Mouse (Mus musculus) hindbrain, embryonic 10.5 days (tissue): ENCODE data around the gene Psmb5. TPM values are rescaled to one million over a fixed set of nuclear protein-coding genes. Genes with fewer than 3 reads are reported as not detected.
"Not testable (repeated sequence)": the region's sequence is repeated elsewhere in the genome, so short reads cannot be mapped to it uniquely, and the experiment has no call there.

Source experiments
- DNase-seq: peaks from one replicate; pipeline ENCODE4 v3.0.0-alpha.2; 2017; ENCODE audit warnings: low spot score
- H3K27ac ChIP-seq: fragments of 300-500 bp; sonication (generic); 2 replicates; pipeline ENCODE4 v1.5.1; 2016; ENCODE audit warnings: mild to moderate bottlenecking, moderate library complexity
- H3K27me3 ChIP-seq: fragments of 300-500 bp; sonication (generic); 2 replicates; pipeline ENCODE4 v1.6.1; 2016; ENCODE audit warnings: mild to moderate bottlenecking; ENCODE audit not compliant: poor library complexity, insufficient read depth, severe bottlenecking
- H3K36me3 ChIP-seq: fragments of 300-500 bp; sonication (generic); 2 replicates; pipeline ENCODE4 v1.6.1; 2016; ENCODE audit warnings: mild to moderate bottlenecking, moderate library complexity
- H3K4me1 ChIP-seq: fragments of 300-500 bp; sonication (generic); replicated peaks from 2 replicates; pipeline ENCODE4 v1.6.1; 2016; ENCODE audit warnings: mild to moderate bottlenecking
- H3K4me3 ChIP-seq: fragments of 300-500 bp; sonication (generic); 2 replicates; pipeline ENCODE4 v1.5.1; 2016; ENCODE audit warnings: mild to moderate bottlenecking, moderate library complexity
- H3K9me3 ChIP-seq: fragments of 300-500 bp; sonication (generic); 2 replicates; pipeline ENCODE4 v1.6.1; 2016; ENCODE audit warnings: mild to moderate bottlenecking, moderate library complexity
- WGBS: fragments of 180-500 bp; shearing (Covaris S2); methylation state at CpG from one replicate; pipeline ENCODE4 v1.1.7; 2016; 5-methylcytosine and 5-hydroxymethylcytosine counted together
- polyA plus RNA-seq: library from polyadenylated mRNA; unstranded; fragments of >200 nt; fragmentation: Nextera tagmentation; extraction: Ambion mirVana; gene quantifications from 2 replicates; pipeline ENCODE4 v1.2.1, GENCODE M21; 2016

Gene Psmb5
- polyA plus RNA-seq, 1 experiment from 2014 or later = 517 TPM

GRCm38 (mm10) chr14:54623334-54623733 lies 5.5 kb upstream of the Psmb5 start:
- H3K4me3 ChIP-seq = no peak overlapping the region
- no peaks in the 10 kb centered on the region for H3K9me3 ChIP-seq
- no peaks in the 10 kb centered on the region for H3K27me3 ChIP-seq
- DNase-seq = no peak
- H3K27ac ChIP-seq = no peak overlapping the region
- 86% methylated on average over 6 of the region's 6 CpGs for WGBS
- no peaks in the 10 kb centered on the region for H3K36me3 ChIP-seq
- H3K4me1 ChIP-seq = peaks cover 17% of the 10 kb centered on the region

- no peak for DNase-seq
- Histone ChIP-seq H3K36me3 (peaks cover 5% of the 10 kb centered on the region), H3K27ac (no peak within 1 kb of the TSS), H3K4me1 (peaks cover 31% of the 10 kb centered on the region), H3K9me3 (no peaks in the 10 kb centered on the region), H3K27me3 (no peaks in the 10 kb centered on the region), H3K4me3 (no peak within 1 kb of the TSS)
- 88% methylated on average over 1 of the region's 1 CpGs for WGBS
Measured at GRCm38 (mm10) chr14:54621133-54621532, 3.3 kb upstream of the Psmb5 start, which contains the start of gene Psmb11. Gene Psmb11 (plus strand): TSS chr14:54621433.

- H3K9me3 ChIP-seq = no peaks in the 10 kb centered on the region
- no peaks in the 10 kb centered on the region for H3K27me3 ChIP-seq
- H3K36me3 ChIP-seq = peaks cover 41% of the 10 kb centered on the region
- peaks cover 15% of the 10 kb centered on the region for H3K4me1 ChIP-seq
- WGBS = 2% methylated on average over 38 of the region's 38 CpGs
- peak overlapping the region; percentile 98 for H3K4me3 ChIP-seq
- DNase-seq = peak; percentile 63
- peak overlapping the region; percentile 95 for H3K27ac ChIP-seq
Measured at GRCm38 (mm10) chr14:54617152-54617896, 498 bp downstream of the Psmb5 start.

- H3K4me3 ChIP-seq = peak overlapping the region; percentile 98; the same call in 1 of the 2 replicates
- 94% methylated on average over 16 of the region's 16 CpGs for WGBS
- no peaks in the 10 kb centered on the region for H3K9me3 ChIP-seq
- H3K4me1 ChIP-seq = peaks cover 15% of the 10 kb centered on the region
- peaks cover 51% of the 10 kb centered on the region for H3K36me3 ChIP-seq
- no peak overlapping the region for H3K27ac ChIP-seq
- no peaks in the 10 kb centered on the region for H3K27me3 ChIP-seq
- no peak for DNase-seq
Measured at GRCm38 (mm10) chr14:54616226-54616825, 1.5 kb downstream of the Psmb5 start.

- H3K36me3 ChIP-seq = peaks cover 60% of the 10 kb centered on the region
- H3K27ac ChIP-seq, DNase-seq, H3K27me3 ChIP-seq, H3K9me3 ChIP-seq, H3K4me3 ChIP-seq: not testable (repeated sequence)
- H3K4me1 ChIP-seq = peaks cover 15% of the 10 kb centered on the region
- 92% methylated on average over 16 of the region's 16 CpGs for WGBS
Measured at GRCm38 (mm10) chr14:54614130-54614529, 3.7 kb downstream of the Psmb5 start.

- Histone ChIP-seq H3K27ac (no peak overlapping the region), H3K9me3 (no peaks in the 10 kb centered on the region), H3K36me3 (peaks cover 50% of the 10 kb centered on the region), H3K27me3 (no peaks in the 10 kb centered on the region), H3K4me1 (peaks cover 12% of the 10 kb centered on the region), H3K4me3 (no peak overlapping the region)
- WGBS = 82% methylated on average over 6 of the region's 6 CpGs
- no peak for DNase-seq
Measured at GRCm38 (mm10) chr14:54610648-54611047, 7.2 kb downstream of the Psmb5 start.

- no peak overlapping the region for H3K27ac ChIP-seq
- DNase-seq = peak; percentile 30
- H3K4me3 ChIP-seq = no peak overlapping the region
- WGBS = 78% methylated on average over 4 of the region's 4 CpGs
- no peaks in the 10 kb centered on the region for H3K9me3 ChIP-seq
- H3K4me1 ChIP-seq = peaks cover 16% of the 10 kb centered on the region
- H3K27me3 ChIP-seq = no peaks in the 10 kb centered on the region
- peaks cover 43% of the 10 kb centered on the region for H3K36me3 ChIP-seq
Measured at GRCm38 (mm10) chr14:54609962-54610361, 7.9 kb downstream of the Psmb5 start.

GRCm38 (mm10) chr14:54609245-54609644 lies 8.6 kb downstream of the Psmb5 start:
- H3K4me3 ChIP-seq = no peak overlapping the region
- 72% methylated on average over 4 of the region's 4 CpGs for WGBS

GRCm38 (mm10) chr14:54607226-54607625 lies 10.6 kb downstream of the Psmb5 start:
- 52% methylated on average over 8 of the region's 8 CpGs for WGBS

More at GRCm38 (mm10) chr14:54609245-54609644, 8.6 kb downstream of the Psmb5 start:
- no peak for DNase-seq
- Histone ChIP-seq H3K36me3 (peaks cover 36% of the 10 kb centered on the region), H3K27ac (no peak overlapping the region), H3K4me1 (peaks cover 22% of the 10 kb centered on the region), H3K27me3 (no peaks in the 10 kb centered on the region), H3K9me3 (no peaks in the 10 kb centered on the region)

GRCm38 (mm10) chr14:54605752-54606321 lies 12.0 kb downstream of the Psmb5 start, which contains the start of gene 4931414P19Rik:
Gene 4931414P19Rik (minus strand): TSS chr14:54605993.
- Histone ChIP-seq H3K4me1 (peaks cover 37% of the 10 kb centered on the region), H3K36me3 (peaks cover 4% of the 10 kb centered on the region), H3K27ac (peak within 1 kb of the TSS; percentile 94), H3K4me3 (peak within 1 kb of the TSS; percentile 60), H3K27me3 (no peaks in the 10 kb centered on the region), H3K9me3 (no peaks in the 10 kb centered on the region)
- peak; percentile 80 for DNase-seq
- under 1% methylated on average over 39 of the region's 39 CpGs for WGBS

More at GRCm38 (mm10) chr14:54607226-54607625, 10.6 kb downstream of the Psmb5 start:
- H3K4me3 ChIP-seq = no peak overlapping the region
- H3K9me3 ChIP-seq = no peaks in the 10 kb centered on the region
- H3K36me3 ChIP-seq = peaks cover 18% of the 10 kb centered on the region
- H3K27ac ChIP-seq = no peak overlapping the region
- H3K27me3 ChIP-seq = no peaks in the 10 kb centered on the region
- no peak for DNase-seq
- peaks cover 34% of the 10 kb centered on the region for H3K4me1 ChIP-seq

- H3K4me3 ChIP-seq = peak overlapping the region; percentile 59
- peaks cover 37% of the 10 kb centered on the region for H3K4me1 ChIP-seq
- peak overlapping the region; percentile 94 for H3K27ac ChIP-seq
- peaks cover 8% of the 10 kb centered on the region for H3K36me3 ChIP-seq
- no peaks in the 10 kb centered on the region for H3K27me3 ChIP-seq
- H3K9me3 ChIP-seq = no peaks in the 10 kb centered on the region
- DNase-seq = no peak
- WGBS = 85% methylated on average over 8 of the region's 8 CpGs
Measured at GRCm38 (mm10) chr14:54603686-54604085, 14.1 kb downstream of the Psmb5 start.

- Histone ChIP-seq H3K9me3 (no peaks in the 10 kb centered on the region), H3K27me3 (no peaks in the 10 kb centered on the region), H3K27ac (peak overlapping the region; percentile 94), H3K4me1 (peaks cover 37% of the 10 kb centered on the region), H3K4me3 (peak overlapping the region; percentile 59), H3K36me3 (peaks cover 9% of the 10 kb centered on the region)
- WGBS = under 1% methylated on average over 46 of the region's 46 CpGs
- DNase-seq = peak; percentile 97
Measured at GRCm38 (mm10) chr14:54603038-54603654, 14.7 kb downstream of the Psmb5 start.
